Mouse (Mus musculus) G1E (cell line): ENCODE data around the gene Pdlim5.

ENCODE experiments used
- CTCF ChIP-seq: IDR thresholded peaks from 2 replicates; pipeline ENCODE4 v1.5.1; 2012; ENCODE audit warnings: low read depth, low read length, inconsistent platforms, mixed read lengths
- GATA1 ChIP-seq: IDR thresholded peaks from 2 replicates; pipeline ENCODE4 v1.6.1; 2012; ENCODE audit warnings: borderline replicate concordance, low read length, inconsistent platforms, mixed read lengths
- POLR2AphosphoS5 ChIP-seq: IDR thresholded peaks from 2 replicates; pipeline ENCODE4 v1.6.1; 2012; ENCODE audit warnings: low read depth, low read length, inconsistent platforms; ENCODE audit not compliant: insufficient replicate concordance
- TAL1 ChIP-seq: conservative IDR thresholded peaks from 2 replicates; pipeline ENCODE4 v1.6.1; 2012; ENCODE audit warnings: low read depth, low read length, inconsistent platforms, mixed read lengths

- TF ChIP-seq CTCF (no peak), GATA1 (no peak), POLR2AphosphoS5 (no peak), TAL1 (no peak)
These were observed 114.4 kb downstream of the Pdlim5 start for GRCm38 (mm10) chr3:142281093-142281445.
